Mouse (Mus musculus) 3134 (cell line): ENCODE results near the gene Txn2.

Experiments used
- DNase-seq: peaks from one replicate; pipeline ENCODE4 v3.0.0-alpha.2; 2011; ENCODE audit warnings: low spot score; ENCODE audit not compliant: insufficient read length; ENCODE audit errors: extremely low read depth

The Txn2 gene

DNA sequence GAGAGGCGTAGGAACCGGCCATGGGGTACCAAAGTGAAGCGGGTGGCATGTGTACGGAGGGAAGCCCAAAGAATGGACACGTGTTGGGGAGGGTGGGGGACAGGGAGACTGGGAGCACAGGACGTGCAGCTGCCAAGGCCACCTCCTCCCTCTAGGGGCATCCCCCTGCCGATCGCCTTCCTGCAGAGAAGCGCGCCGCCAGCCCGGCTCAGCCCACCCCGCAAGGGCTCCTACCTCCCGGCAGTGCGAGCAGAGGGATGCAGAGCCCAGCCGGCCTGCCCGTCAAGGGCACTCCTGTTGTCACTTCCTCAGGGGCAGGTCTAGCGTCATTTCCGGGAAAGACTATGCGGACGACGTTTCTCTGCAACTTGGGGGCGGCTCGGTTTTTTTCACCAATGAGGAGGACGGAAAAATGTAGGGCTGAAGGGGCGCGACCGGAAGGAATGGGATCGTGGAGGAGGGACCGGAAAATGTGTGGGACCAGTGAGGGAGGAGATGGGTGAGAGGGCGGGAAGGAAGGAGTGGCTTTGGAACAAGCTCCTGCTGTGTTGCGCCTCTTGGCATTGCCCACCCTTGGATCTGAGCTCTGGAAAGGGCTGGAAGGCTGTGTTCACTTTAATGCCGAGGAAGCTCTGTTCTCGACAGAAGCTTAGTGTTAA is at the start of gene Txn2:
TSS of gene Txn2 (minus strand) at position 334 of the 659 bp plus-strand sequence.
- DNase-seq: peak; percentile 97

GRCm38 (mm10) chr15:77977663-77978062 is 48.9 kb upstream of the Txn2 start:
- DNase-seq: no peak

DNA sequence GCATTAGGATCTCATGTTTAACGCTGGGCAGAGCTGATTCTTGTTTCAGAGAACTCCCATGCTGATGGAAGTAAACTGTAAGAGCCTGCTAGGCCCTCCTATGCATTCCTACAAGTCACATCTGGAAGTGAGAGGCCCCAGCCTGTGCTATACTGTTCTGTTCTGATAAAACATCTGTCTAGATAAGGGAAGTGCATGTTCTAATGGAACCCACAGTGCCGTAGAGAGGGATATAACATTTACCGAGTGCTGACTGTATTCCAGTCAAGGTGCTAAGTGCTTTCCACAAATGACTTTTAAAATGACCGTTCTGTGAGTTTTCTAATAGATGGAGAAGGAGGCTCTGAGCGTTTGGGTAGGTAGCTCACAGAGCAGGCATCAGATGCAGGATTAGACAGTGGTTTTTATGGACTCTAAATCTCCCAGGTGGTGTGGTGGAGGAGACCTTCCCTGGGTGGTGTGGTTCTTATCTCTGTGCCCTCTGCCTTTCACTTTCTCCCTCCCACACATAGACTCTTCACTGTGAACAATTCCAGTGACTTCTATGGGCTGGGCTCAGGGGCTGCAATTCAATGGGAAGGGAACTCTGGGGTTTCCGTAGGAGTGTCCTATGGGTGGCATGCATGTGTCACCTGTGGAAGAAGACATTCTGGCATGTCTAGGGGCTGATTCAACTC is 45.5 kb upstream of the Txn2 start:
- DNase-seq: no peak

GRCm38 (mm10) chr15:77970470-77971292 is 41.9 kb upstream of the Txn2 start, which contains the start of gene Eif3d:
Gene Eif3d (minus strand): TSS chr15:77970813.
- DNase-seq: peak; percentile 96

GRCm38 (mm10) chr15:77969940-77970469 is 41.2 kb upstream of the Txn2 start:
- DNase-seq: no peak

DNA sequence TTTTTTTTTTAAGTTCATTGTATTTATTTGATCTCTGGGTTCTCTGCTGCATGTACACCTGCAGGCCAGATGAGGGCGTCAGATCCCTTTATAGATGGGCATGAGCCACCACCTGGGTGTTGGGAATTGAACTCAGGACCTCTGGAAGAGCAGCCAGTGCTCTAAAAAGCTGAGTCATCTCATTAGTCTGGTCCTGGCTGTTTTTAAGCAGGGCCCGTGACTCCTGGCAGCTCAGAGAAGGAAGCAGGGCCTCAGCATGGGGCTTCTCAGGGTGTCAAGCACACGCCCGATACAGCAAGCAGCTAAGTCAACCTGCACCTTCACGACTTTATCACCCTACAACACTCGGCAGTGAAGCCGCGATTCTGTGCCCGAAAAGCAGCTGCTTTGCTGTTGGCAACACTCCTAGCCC is 36.3 kb upstream of the Txn2 start:
- DNase-seq: no peak

DNA sequence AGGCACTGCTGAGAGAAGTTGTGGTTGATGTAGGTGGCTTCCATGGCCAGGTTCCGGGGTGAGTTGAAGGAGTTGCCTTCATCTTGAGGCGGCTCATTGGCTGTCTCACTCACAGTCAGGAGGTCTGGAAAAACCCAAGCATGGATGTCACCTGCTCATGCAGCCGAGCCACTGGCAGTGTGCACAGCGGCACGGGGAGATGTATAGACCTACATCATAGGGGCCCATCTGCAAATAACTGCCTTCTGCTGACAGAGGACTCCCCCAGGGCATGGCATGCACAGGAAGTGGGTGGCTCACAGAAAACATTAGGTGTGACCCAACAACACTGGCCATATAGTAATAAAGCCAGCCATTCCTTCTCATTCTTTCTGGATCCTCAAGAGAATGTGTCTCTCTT is 33.6 kb upstream of the Txn2 start:
- no peak for DNase-seq

- DNase-seq: no peak
Observed at GRCm38 (mm10) chr15:77960693-77961092, 31.9 kb upstream of the Txn2 start.

DNA sequence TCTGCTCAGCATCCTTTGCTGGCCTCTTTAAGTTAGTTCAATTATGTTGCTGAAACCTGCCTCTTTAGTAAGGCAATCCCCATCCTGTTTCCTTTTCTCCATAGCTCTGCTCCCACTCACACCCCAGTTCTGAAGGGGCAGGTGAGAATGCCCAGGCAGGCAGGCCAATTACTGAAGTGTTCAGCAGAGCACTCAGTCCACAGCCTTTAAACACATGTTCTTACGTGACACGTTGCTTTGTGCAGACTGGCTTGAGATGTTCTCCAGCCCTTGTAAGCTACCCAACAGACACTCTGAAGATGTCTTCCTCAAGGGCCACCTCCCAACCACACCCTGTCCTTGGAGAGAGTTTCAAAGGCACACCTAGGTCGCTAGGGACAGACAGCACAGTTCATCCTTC is 29.3 kb upstream of the Txn2 start:
- no peak for DNase-seq

DNA sequence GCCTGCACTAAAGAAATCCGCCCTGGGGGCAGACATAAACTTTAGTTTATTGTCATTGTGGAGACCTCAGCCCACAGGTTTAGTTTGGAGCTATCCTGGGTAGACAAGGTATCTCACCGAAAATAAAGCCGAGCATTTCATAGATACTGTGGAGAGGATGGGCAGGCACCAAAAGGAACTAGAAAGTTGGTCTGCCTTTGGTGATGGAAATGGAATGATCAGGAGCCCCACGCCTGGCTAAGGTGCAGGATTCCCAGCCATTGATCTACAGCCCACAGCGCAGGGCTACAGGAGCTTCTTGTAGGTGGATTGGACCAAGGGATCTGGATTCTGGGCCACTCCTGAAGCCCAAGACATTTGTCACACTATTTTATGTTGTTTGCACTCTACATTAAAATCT is 28.8 kb upstream of the Txn2 start:
- DNase-seq: no peak

GRCm38 (mm10) chr15:77956404-77956901 is 27.6 kb upstream of the Txn2 start, which contains the start of gene Foxred2:
Gene Foxred2 (minus strand): TSS chr15:77956722.
- peak; percentile 82 for DNase-seq

DNA sequence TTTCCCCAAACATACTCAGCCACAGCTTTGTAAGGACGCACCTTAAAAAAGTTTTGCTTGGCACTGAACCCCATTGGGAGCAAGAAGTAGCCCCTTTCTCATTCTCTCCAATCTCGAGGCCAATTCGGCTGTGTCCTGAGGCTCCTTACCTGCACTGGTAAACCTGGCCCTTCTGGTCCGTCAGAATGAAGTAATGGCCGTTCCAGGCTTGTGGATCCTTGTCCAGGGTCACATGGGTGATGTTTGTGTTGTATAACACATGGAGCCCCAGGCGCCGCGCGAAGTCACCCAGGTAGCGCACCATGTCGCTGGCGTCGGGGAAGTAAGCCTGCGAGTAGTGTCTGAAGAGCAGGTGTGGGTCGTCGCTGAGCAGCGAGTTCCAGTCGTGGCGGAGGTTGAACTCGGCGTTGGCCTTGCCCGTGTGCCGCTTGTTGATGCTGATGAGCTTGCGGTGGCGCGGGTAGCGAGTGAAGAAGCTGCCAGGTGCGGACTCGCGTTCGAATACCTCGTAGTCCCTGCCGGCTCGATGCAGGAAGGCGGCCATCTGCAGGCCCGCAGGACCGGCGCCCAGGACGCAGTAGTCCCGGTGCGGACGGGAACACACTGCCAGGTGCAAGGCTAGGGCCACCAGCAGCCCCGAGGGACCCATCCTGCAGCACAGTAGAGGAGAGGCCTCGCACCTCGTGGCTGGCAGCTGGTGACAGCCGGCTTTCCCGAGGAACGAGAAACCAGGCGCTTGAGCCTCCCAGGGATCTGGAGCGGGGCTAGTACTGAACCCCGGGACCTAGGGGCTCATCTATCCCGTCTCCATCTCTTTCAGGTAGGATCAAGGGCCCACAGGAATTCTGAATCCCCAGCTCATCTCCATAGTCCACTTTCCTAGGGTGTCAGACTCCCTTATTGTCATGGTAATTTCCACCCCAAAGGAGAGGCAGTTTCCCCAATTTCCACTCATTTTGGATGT is 26.9 kb upstream of the Txn2 start:
- DNase-seq: no peak

DNA sequence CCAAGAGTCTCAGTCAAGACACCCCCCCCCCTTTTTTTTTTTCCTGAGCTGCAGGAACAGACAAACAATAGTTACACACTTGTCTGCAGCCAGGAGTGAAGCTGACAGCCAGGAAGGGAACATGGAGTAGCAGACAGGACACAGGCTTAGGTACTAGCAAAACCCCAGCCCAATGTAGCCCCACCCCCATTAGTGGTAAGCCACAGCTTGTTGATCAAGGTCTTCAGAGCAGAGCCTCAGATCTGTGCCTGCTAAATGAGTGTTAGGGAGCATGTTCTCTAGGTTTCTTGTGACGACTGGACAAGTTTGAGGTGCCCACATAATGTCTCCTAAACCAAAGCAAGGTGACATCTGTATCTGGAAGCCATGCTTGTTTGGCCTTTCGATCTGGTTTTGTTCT is 25.6 kb upstream of the Txn2 start:
- no peak for DNase-seq

DNA sequence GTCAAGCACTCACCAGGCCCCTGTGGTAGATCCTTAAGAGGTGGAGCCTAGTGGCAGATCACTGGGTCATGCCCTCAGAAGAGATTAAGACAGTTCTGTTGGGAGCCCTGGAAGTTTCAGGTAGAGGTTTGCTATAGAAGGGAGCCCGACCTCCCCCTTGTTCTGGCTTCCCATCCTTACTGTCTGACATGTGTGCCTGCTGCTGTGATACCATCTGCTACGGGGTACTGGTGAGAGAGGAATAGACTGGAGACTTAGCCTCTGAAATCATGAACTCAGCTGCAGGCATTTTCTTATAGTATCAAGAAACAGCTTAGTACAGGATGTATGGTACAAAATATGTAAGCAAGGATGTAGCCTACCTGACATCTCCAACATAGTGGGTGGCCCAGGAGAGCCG is 24.1 kb upstream of the Txn2 start:
- DNase-seq: no peak

DNA sequence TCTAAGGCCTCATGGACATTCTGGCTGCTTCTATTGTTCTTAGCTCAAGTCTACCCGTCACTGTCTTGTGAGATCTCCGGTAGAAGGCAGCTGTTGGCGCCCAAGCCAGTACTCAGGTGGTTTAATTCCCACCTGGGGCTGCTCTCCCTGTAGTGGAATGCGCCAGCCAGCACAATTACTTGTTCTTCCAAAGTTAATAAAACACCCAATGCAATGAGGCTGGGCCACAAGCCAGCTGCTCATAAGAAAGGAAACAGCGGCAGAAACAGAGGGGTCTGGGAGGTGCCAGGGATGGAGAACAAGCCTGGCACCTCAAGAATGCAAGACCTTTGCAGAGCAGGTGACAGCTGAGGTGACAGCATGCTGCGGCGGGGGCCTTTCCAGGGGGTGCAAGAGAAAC is 20.3 kb upstream of the Txn2 start:
- no peak for DNase-seq

DNA sequence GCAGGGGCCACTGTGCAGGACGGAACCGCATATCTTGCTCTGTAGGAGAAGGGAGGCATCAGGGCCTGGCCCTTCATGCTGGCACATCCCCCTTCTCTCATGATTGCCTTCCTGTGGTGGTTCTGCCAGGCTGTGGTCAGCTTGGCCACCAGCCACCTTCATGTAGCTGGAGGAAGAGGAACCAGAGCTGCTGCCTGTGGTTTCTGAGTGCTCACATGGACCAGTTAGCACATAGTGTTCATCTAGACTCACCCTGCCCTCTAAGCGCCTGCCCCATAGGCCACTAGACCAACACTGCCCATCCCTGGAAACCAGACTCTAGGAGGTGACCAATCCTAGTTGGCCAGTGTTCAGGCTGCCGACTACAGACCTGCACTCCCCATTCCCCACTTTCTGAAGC is 16.9 kb upstream of the Txn2 start:
- DNase-seq: peak; percentile 90

GRCm38 (mm10) chr15:77941563-77941962 is 12.8 kb upstream of the Txn2 start:
- DNase-seq: no peak

DNA sequence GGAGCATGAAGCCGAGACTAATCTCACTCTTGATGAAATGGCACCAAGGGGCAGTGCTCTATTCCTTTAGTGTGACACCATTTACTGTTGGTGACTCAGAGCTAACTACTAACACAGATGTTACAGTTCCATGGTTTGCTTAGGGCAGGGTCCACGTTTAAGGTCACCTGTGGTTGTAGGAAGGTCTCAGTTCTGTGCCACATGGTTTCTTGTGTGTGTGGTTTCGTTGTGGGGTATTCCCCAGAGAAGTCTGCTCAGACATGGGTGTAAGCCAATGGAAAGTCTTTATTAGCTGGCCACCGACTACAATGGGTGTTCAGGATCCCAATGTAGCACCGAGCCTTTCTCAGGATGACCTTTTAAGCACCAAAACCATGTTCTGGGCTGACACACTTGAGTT is 9.7 kb upstream of the Txn2 start:
- DNase-seq: peak; percentile 45

DNA sequence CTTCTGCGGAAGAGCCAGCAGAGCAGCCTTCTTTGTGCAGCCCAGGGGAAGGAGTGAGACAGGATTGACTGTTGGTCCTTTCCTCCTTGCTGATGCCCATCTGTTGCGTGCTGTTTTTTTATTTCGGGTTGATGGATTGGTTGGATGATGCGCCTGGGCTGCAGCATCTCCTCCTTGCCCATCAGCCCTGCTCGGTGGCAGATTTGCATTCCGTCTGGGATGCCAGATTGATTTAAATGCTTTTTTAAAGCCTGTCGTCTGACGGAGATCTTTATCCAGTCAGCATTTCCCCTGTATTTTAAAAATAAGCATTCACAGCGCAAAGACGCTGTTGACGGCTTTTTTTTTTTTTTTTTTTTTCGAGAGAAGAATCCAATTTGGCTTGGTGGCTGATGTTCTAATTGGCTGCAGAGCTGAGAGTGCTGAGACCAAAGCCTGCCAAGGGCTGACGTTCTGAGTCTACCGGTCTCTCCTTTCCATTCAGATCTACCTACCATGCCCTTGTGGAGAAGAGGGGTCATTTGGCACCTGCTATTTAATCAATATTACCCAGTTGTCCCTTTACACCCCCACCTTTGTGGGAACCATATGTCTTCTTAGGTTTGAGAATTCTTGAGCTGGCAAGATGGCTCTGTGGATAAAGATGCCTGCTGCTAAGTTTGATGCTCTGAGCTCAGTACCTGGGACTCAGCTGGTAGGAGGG is 7.0 kb upstream of the Txn2 start:
- no peak for DNase-seq
